Mouse (Mus musculus): ENCODE results near the gene Smg1. TPM values are rescaled to one million over a fixed set of nuclear protein-coding genes. Genes with fewer than 3 reads are reported as not detected.

Smg1 gene
- polyA plus RNA-seq, 1 experiment from 2014 or later, result 24.5 TPM

DNA sequence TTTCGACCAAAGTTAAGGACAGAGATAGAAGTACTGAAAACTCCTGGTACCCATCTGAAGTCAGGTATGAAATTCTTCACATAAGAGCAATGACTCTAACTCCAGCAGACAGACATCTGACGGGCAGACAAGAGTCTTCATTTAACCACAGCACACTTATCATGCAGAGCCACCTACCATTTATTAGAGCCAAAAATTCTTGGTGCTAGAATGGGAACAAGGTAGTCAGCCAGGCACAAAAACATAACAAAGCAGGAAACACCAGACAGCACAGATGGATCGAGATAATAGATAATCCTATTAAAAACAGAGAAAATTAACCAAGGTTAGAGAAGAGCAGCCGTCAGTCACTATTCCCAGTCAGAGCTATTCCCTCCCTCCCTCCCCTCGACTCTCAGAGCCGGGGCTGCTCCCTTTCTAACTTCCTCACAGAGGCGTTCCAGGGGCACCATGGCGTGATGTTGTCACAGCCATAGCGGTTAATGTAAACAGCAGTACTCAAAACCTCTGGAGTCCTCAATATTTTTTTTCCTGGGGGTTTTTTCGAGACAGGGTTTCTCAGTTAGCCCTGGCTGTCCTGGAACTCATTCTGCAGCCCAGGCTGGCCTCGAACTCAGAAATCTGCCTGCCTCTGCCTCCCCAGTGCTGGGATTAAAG is 117.1 kb downstream of the Smg1 start:
- no peaks in the 10 kb centered on the region for H3K27me3 ChIP-seq (replicated peaks)
- WGBS, result 70% methylated on average over 11 of the region's 11 CpGs
- H3K4me2 ChIP-seq, result no peak overlapping the region
- no peak overlapping the region for H3K4me3 ChIP-seq
- H3K9me3 ChIP-seq, result no peaks in the 10 kb centered on the region
- H3K9ac ChIP-seq, result no peak overlapping the region
- H3K27ac ChIP-seq, result no peak overlapping the region
- no peak for ATAC-seq (replicated peaks)
- H3K36me3 ChIP-seq (replicated peaks), result peaks cover 4% of the 10 kb centered on the region
- H3K4me1 ChIP-seq, result peaks cover 35% of the 10 kb centered on the region

GRCm38 (mm10) chr7:118125736-118126135 is 117.7 kb downstream of the Smg1 start:
- no peak for ATAC-seq (replicated peaks)
- Histone ChIP-seq H3K9ac (no peak overlapping the region), H3K9me3 (no peaks in the 10 kb centered on the region), H3K36me3 (replicated peaks) (peaks cover 9% of the 10 kb centered on the region), H3K27ac (no peak overlapping the region), H3K27me3 (replicated peaks) (no peaks in the 10 kb centered on the region), H3K4me1 (peaks cover 35% of the 10 kb centered on the region), H3K4me3 (no peak overlapping the region), H3K4me2 (no peak overlapping the region)

DNA sequence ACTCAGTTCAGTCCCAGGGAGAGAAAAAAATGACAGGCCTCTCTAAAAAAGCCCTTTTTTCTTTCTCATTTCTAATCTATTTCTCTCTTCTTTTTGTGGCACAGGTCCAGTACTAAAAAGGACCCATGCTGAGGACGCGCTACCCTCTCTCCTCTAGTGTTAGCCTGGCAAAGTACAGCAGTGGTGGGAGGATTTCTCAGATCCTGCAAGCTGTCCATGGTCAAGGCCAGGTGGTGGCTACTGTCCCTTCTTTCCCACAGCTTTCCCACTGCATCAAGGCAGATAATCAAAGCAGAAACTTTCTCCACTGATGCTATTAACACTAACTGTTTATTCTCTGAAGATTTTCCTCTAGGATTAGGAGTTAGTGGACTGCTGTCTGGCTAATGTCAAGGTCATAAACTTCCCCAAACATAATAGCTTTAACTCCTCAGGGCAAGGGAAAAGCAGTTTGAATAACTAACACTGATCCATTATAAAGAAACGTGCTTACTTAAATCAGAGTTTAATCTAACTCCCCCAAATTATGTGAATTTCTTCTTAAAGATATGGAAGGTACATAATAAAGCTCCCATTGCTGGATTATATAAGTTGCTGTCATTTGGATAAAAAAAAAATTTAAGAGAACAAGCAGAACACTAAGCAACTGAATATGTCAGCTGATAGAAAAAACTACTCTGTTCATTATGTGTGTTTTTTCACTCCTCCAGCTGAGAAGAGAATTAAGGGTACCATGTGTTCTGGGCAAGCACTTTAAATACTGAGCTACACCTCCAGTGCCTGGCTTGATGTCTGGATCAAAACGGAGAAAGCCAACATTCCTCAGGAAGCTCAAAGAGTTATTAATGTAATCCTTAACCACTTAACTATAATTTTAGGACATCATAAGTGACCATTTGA is 119.7 kb downstream of the Smg1 start:
- Histone ChIP-seq H3K4me1 (peaks cover 27% of the 10 kb centered on the region), H3K4me3 (no peak overlapping the region), H3K4me2 (no peak overlapping the region), H3K9me3 (no peaks in the 10 kb centered on the region), H3K27ac (no peak overlapping the region), H3K9ac (no peak overlapping the region), H3K36me3 (replicated peaks) (peaks cover 25% of the 10 kb centered on the region), H3K27me3 (replicated peaks) (no peaks in the 10 kb centered on the region)
- ATAC-seq (replicated peaks), result no peak
- WGBS, result 93% methylated on average over 4 of the region's 4 CpGs

DNA sequence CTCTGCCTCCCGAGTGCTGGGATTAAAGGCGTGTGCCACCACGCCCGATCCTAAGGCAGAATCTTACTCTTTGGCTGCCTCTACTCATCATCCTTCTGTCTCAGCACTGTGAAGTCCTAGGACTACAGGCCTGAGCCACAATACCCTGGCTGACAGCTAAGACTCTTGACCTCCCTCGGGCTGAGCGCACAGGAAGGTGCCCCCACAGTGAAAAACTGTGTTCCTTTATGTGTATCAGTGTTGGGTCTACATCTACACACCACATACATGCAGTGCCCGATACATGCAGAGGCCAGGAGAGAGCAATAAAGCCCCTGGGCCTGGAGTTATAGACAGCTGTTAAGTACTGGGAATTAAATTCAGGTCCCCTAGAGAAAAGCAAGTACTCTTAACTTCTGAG is 121.2 kb downstream of the Smg1 start:
- Histone ChIP-seq H3K27ac (no peak overlapping the region), H3K36me3 (replicated peaks) (peaks cover 35% of the 10 kb centered on the region), H3K4me2 (no peak overlapping the region), H3K9ac (no peak overlapping the region), H3K4me3 (no peak overlapping the region), H3K9me3 (no peaks in the 10 kb centered on the region), H3K4me1 (peaks cover 12% of the 10 kb centered on the region), H3K27me3 (replicated peaks) (no peaks in the 10 kb centered on the region)
- 95% methylated on average over 7 of the region's 7 CpGs for WGBS
- no peak for ATAC-seq (replicated peaks)

GRCm38 (mm10) chr7:118120654-118121053 is 122.8 kb downstream of the Smg1 start:
- no peak for ATAC-seq (replicated peaks)
- H3K36me3 ChIP-seq (replicated peaks), result peaks cover 35% of the 10 kb centered on the region
- H3K27ac ChIP-seq, result no peak overlapping the region
- no peaks in the 10 kb centered on the region for H3K9me3 ChIP-seq
- H3K27me3 ChIP-seq (replicated peaks), result no peaks in the 10 kb centered on the region
- H3K4me2 ChIP-seq, result no peak overlapping the region
- H3K4me1 ChIP-seq, result no peaks in the 10 kb centered on the region
- H3K4me3 ChIP-seq, result no peak overlapping the region
- whole genome bisulfite sequencing, result 88% methylated on average over 1 of the region's 1 CpGs
- no peak overlapping the region for H3K9ac ChIP-seq

- H3K4me1 ChIP-seq, result peaks cover 4% of the 10 kb centered on the region
- 87% methylated on average over 5 of the region's 5 CpGs for WGBS
- H3K9ac ChIP-seq, result no peak overlapping the region
- no peak overlapping the region for H3K27ac ChIP-seq
- no peaks in the 10 kb centered on the region for H3K27me3 ChIP-seq (replicated peaks)
- H3K4me3 ChIP-seq, result no peak overlapping the region
- no peak for ATAC-seq (replicated peaks)
- H3K36me3 ChIP-seq (replicated peaks), result peaks cover 35% of the 10 kb centered on the region
- no peaks in the 10 kb centered on the region for H3K9me3 ChIP-seq
- H3K4me2 ChIP-seq, result no peak overlapping the region
Observed at GRCm38 (mm10) chr7:118119946-118120345, 123.5 kb downstream of the Smg1 start.

- WGBS, result 38% methylated on average over 2 of the region's 2 CpGs
- Histone ChIP-seq H3K9me3 (no peaks in the 10 kb centered on the region), H3K4me2 (no peak overlapping the region), H3K27me3 (replicated peaks) (no peaks in the 10 kb centered on the region), H3K36me3 (replicated peaks) (peaks cover 35% of the 10 kb centered on the region), H3K4me1 (peaks cover 12% of the 10 kb centered on the region), H3K4me3 (no peak overlapping the region), H3K9ac (no peak overlapping the region), H3K27ac (no peak overlapping the region)
- ATAC-seq (replicated peaks), result no peak
Observed at GRCm38 (mm10) chr7:118119142-118119541, 124.3 kb downstream of the Smg1 start.

- Histone ChIP-seq H3K4me3 (no peak overlapping the region), H3K9me3 (no peaks in the 10 kb centered on the region), H3K9ac (no peak overlapping the region), H3K27me3 (replicated peaks) (no peaks in the 10 kb centered on the region), H3K4me2 (no peak overlapping the region), H3K4me1 (peaks cover 19% of the 10 kb centered on the region), H3K27ac (no peak overlapping the region), H3K36me3 (replicated peaks) (peaks cover 35% of the 10 kb centered on the region)
- 91% methylated on average over 3 of the region's 3 CpGs for WGBS
- ATAC-seq (replicated peaks), result no peak
Observed at GRCm38 (mm10) chr7:118118426-118118825, 125.0 kb downstream of the Smg1 start.

GRCm38 (mm10) chr7:118117539-118118210 is 125.8 kb downstream of the Smg1 start:
- Histone ChIP-seq H3K27me3 (replicated peaks) (no peaks in the 10 kb centered on the region), H3K9ac (no peak overlapping the region)
- WGBS, result 57% methylated on average over 4 of the region's 4 CpGs

DNA sequence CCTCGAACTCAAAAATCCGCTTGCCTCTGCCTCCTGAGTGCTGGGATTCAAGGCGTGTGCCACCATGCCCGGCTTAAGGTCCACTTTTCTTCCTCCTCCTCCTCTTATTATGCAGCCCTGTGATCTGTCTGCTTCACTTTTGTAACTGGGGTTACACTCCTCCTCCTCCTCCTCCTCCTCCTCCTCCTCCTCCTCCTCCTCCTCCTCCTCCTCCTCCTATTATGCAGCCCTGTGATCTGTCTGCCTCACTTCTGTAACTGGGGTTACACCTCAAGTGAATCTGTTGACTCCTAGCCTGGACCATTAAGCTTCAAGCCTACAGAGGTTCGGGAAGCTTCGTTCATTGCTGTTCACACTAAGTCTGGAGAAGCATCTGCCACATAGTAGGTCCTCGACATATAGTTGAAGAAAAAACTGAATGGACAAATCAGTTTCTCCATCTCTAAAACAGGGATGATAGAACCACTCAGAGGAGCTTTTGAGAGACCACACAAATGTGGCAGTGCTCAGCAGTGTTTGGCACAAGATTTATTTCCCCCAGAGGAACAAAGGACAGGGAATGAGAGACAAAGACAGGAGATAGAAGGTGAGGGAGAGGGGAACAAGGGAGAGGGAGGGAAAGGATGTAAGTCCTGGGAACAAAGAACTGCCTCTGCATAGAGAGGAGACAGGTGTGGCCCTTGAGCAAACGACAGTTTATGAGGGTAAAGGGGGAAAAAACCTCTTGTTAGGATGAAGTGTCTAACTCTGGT is 126.5 kb downstream of the Smg1 start:
- peak; percentile 4 for ATAC-seq (replicated peaks)
- H3K9ac ChIP-seq, result no peak overlapping the region
- 16% methylated on average over 8 of the region's 8 CpGs for WGBS

More at GRCm38 (mm10) chr7:118117539-118118210, 125.8 kb downstream of the Smg1 start:
- ATAC-seq (replicated peaks), result no peak
- Histone ChIP-seq H3K27ac (no peak overlapping the region), H3K9me3 (no peaks in the 10 kb centered on the region), H3K4me3 (no peak overlapping the region), H3K4me1 (peaks cover 26% of the 10 kb centered on the region), H3K4me2 (no peak overlapping the region), H3K36me3 (replicated peaks) (peaks cover 34% of the 10 kb centered on the region)

DNA sequence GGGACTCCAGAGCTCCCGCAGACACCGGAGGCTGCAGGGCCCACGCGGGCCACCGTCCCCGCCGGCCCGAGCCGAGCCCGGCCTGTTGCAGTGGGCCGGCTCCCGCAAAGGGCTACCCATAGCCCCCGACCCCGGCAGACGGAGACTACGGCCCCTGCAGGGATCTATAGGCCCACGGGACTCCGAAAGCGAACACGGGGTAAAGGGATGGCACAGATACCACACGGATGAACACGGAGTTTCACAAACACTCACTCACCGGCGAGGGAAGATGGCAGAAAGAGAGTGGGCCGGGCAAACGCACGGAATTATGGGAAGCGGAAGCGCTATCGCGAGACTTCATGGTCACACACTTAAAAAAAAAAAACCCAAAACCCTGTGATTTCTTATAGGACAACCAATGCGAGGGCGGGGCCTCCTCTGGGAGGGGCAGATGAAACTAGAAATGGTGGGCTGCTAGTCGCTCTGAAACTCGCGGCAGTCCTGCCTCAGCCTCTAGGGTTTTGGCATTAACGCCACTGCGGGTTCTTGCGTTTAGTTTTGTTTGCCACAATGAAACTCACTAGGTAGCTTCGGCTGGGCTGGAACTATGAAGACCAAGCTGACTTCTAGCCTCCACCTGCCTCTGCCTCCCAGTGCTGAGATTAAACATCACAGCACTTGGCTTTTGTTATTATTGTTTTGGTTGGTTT is 127.4 kb downstream of the Smg1 start, which contains the start of gene Rps15a:
Gene Rps15a, minus strand, starts transcription at position 312 of the 692 bp plus-strand sequence.
- ATAC-seq (replicated peaks), result peak; percentile 86
- H3K9ac ChIP-seq, result peak within 1 kb of the TSS; percentile 94
- peak within 1 kb of the TSS; percentile 84 for H3K4me2 ChIP-seq
- H3K27me3 ChIP-seq (replicated peaks), result no peaks in the 10 kb centered on the region
- peak within 1 kb of the TSS; percentile 89 for H3K27ac ChIP-seq
- peaks cover 36% of the 10 kb centered on the region for H3K36me3 ChIP-seq (replicated peaks)
- WGBS, result under 1% methylated on average over 40 of the region's 40 CpGs
- no peaks in the 10 kb centered on the region for H3K9me3 ChIP-seq
- peaks cover 43% of the 10 kb centered on the region for H3K4me1 ChIP-seq
- H3K4me3 ChIP-seq, result peak within 1 kb of the TSS; percentile 89

More for the DNA sequence above, 126.5 kb downstream of the Smg1 start:
- Histone ChIP-seq H3K4me1 (peaks cover 33% of the 10 kb centered on the region), H3K9me3 (no peaks in the 10 kb centered on the region), H3K27ac (0 out of 2 replicates have a peak overlapping the region, but pooled peaks have one; percentile 6), H3K27me3 (replicated peaks) (no peaks in the 10 kb centered on the region), H3K4me2 (peak overlapping the region; percentile 68), H3K36me3 (replicated peaks) (peaks cover 37% of the 10 kb centered on the region), H3K4me3 (peak overlapping the region; percentile 89)
